Mouse (Mus musculus) layer of hippocampus, postnatal 10 days (tissue): ENCODE results near the gene Cog1. TPM values are rescaled to one million over a fixed set of nuclear protein-coding genes. Genes with fewer than 3 reads are reported as not detected.

Experiments used
- DNase-seq, 2 experiments: peaks; one replicate each; pipeline ENCODE4 v3.0.0; 2021; ENCODE audit warnings: low spot score in 2 of 2
- long read RNA-seq: library from polyadenylated mRNA; stranded (forward); transcript quantifications from one replicate; pipeline ENCODE4 v2.0.0, GENCODE M21; 2023
- total RNA-seq, 2 experiments: library from RNA; stranded (reverse); gene quantifications; 2 replicates each; pipeline ENCODE4 v1.2.3; 2021

Gene Cog1
- 10 to 100 TPM; 39.1 TPM for total RNA-seq
- long read RNA-seq, transcript Cog1-201 (14 exons, 3,935 nt): major isoform, 32 of 42 reads
- long read RNA-seq, partial matches to known transcripts: 1 of 42 reads
- long read RNA-seq, other reads (novel, unspliced or antisense): 9 of 42 reads

DNA sequence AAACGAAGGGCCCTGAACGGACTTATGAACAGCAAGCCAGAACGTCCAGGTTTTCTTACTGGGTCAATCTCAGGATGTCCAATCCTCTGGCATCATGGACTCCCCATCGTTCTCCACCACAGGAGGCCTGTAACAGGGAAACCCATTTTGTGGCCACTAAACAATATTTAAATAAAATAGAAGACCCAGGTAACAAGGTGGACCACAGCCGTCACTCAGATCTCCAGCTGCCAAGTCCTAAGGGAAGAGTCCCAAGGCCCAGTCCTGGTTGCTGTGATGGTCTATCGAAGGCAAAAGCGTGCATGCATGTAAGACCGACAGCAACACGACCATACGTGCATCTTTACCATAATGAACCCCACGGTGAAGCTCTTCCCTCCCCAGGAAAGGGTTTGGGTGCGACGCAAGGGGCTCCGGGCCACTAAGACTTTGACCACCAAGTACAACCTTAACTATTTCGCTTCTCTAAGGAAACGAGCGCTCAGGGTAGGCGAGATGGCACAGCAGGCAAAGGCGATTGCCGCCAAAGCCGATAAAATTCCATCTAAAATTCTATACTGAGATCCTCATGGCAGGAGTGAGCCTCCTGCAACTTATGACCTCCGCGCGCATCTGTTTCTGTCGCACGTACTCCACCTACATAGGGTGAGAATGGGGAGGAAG lies at the start of gene Cog1:
Cog1 (plus strand) TSS at position 480 of the 663 bp plus-strand sequence.
- DNase-seq: no peak

DNA sequence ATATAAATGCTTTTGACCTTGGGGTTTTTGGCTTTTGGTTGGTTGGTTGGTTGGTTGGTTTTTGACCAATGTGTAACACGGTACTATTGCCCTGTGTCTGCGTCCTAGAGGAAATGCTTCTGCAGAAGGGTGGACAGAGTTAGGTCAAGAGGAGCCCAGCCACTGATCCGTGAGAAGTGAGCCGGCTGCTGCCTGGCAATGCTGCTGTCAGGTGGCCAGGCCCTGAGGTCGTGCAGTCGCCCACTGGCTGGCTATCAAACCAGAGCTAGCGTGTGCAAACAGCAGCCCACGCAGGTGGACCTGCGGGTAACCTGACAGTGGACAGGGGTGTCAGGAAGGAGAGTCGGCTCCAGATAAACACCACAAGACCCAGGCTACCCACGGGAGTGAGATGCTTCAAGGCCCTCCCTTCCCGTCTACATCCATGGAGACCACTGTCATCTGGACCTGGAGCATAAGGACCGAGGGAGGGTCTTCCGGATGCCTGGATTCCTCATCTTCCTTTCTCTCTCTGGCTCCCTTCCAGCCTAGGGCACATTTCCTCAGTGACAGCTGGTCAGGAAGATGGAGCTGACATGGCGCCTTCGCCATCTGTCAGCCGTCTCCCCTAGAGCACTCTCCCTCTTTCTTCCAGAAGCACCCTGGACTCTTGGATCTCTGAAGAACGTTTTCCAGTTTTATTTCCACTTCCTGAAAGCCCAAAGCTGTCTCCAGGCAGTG lies 48.3 kb upstream of the Cog1 start:
- no peak for DNase-seq

DNA sequence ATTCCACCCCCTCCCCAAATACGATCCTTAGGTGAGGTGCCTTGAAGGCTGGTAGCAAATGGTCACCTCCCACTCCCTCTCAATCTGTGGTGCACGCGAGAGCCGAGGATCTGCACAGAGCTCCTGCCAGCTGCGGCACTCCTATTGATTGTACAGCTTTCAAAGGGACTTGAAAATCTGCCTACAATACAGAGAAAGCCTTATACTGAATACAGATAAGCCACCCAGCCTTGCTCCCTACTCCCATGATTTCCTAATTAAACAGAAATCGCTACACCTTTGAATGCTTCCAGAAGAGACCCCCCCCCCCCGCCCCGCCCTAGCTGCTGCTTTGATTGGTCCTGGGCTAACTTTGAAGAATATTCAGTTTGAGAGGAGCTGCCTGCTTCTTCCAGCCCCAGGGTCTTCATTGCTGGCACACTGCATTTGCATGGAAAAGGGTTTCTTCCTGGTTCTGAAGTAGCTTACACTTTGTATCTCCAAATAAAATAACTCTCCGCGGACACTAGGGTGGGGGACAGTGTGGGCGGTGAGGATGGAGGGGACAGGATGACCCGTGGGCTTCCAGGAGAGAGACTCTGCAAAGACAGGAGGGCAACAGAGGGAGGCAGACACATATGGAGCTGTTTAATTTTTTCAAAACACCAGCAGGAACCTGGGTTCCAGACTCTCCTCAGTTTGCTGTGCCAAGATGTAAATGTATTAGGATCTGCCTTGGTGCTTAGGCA lies 47.2 kb upstream of the Cog1 start:
- DNase-seq: no peak

DNA sequence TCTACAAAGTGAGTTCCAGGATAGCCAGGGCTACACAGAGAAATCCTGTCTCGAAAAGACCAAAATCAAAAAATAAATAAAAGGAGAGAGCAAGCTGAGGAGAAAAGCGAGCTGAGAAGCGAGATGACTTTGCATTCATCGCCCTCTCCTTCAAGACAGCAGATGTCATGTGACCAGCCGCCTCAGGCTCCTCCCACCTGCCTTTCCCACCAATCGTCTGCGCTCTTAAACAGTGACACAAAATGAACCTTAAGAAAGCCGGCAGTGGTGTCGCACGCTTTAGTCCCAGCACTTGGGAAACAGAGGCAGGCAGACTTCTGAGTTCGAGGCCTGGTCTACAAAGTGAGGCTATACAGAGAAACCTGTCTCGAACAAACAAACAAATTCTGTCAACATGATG lies 41.4 kb upstream of the Cog1 start:
- no peak for DNase-seq

DNA sequence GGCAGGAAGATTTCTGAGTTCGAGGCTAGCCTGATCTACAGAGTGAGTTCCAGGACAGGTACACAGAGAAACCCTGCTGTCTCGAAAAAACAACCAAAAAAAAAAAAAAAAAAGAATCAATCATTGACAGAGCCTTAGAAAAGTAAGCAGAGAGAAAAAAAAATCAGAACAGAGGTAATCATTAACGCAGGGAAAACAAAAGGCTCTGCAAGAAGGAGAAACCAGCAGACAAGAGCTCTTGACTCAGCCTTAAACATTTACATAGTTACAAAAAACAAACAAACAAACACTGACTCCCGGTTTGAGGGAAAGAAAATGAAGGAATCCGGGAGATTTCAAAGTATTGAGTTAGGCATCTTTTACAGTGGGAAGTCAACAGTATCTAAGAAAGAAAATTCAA lies 39.4 kb upstream of the Cog1 start:
- DNase-seq: no peak

DNA sequence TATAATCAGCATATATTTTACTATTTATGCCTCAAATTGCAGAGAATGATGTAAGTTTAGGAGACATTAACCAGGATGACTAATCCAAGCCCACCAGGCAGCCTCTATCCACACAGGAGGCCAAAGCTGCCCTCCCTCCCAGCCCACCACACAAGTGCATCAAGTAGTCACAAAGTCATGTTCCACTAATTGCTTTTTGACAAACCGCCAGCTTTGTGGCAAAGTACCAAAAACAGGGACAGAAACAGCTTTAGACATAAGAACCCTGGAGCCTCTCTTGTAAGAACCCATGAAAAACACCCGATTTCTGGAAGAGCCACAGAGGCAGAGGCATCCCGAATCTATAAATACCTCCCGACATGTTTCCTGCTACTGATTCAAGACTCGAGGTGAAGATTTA lies 38.7 kb upstream of the Cog1 start:
- DNase-seq: peak in 1 of 2 experiments; percentile 59

DNA sequence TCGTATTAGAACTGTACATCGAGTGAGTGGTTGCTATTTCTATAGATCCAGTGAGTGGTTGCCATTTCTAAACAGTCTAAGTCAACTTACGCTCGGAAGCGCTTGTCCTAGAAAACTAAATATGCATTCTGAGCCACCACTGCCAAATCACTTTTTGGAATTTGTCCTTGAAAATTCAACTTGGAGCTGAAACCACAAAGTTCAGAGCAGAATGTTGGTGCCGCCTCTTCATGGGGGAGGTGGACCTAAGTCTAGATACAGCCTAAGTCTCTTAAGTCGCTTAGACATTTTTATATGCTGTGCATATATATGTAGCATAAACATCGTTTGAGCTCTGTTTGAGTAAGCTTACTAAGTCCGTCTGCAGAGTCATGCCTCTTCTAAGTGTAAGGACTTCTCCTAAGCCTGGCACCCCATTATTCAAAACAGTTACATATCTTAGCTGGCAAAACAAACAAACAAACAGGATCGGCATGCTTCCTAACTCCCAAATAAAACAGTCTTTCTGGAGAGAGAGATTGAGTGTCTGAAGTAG lies 37.8 kb upstream of the Cog1 start:
- DNase-seq: no peak

DNA sequence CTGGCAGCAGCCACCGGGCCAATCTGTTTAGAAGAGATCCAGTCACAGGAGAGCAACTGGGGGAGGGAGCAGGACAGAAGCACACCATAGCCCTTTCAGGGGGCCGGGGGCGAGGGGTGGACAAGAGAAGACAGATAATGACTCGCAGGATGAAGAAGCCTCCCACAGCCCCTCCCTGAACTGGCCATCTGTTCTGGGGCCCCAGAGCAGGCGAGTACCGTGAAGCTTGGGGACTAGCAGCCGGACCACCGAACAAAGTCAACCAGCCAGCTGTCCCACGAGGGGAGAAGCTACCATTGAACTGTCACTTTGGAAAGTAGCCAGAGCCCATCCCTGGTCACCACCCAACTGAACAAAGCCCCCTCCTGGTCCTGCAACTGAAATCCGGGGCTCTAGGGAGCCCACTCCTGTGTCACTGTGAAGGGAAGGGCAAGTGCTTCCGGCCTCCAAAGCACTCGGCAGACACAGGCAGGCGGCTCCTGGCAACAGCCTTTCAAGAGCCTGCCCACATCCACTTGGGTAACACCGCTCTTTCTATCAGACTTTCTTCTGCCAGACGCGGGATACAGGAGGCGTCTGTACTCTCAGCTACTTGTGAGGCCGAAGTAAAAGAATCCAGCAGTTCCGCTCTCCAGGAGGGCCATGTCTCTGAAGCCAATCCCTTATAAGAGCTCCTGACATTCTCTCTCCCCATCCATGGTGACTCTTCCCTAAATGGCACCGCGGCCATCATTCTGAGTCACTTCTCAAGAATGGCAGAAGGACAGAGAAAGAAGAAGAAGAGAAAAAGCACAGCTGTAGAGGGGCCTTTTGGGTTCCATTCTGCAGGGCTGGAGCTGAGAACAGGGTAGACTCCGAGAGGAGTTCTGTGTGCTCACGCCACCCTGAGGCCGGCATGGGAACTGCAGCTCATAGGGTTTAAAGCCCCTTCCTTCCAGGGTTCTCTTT lies 37.0 kb upstream of the Cog1 start:
- peak; percentile 72 to 81 for DNase-seq

DNA sequence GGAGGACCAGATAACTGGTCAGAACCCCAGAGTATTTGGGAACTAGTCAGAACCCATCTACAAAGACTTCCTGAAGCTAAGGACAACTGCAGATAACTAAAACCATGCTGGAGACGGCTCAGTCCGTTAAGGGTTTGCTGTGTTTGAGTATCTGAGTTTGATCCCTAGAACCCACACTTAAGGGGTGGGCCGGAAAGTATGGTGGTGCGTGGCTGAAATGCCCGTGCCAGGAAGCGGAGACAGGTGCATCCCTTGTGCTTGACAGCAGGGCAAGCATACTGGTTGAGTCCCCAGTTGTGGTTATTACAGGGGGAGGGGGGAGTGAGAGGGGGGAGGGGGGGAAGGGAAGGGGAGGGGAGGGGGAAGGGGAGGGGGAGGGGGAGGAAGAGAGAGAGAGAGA lies 34.5 kb upstream of the Cog1 start:
- DNase-seq: no peak

DNA sequence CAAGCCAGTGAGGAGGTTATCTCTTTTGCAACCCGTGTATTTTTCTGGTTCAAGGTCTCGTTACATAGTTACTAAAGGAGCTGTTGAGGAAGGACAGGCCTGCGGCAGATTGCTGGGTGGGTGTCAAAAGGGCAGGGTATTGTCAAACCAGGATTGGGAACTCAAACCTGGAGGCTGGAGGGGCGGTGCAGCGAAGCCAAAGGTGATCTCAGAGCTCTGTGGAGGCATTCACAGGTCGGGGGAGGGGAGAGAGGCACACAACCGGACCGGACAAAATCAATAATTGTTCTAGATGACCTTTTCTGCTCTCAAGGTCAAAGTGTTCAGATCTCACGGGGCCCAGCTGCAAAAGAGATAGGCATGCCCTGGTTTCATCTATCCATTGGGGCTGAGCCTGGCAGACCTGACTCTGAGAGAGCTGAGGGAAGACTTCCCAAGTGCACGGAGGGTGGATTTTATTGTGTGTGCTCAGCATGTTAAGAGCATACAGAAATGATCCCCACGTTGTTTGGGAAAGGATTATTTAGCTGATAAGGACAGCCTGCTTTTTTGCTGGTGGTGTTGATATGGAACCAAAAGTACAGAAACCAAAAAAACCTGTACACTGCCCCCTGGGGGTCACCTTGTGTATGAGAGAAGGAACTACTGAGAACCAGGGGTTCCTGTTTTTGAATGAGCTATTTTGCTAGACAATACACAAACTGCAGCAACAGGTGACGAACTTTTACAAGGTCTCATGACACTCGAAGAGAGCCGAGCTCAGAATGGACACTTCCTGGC lies 31.6 kb upstream of the Cog1 start:
- DNase-seq: peak; percentile 85 to 87

DNA sequence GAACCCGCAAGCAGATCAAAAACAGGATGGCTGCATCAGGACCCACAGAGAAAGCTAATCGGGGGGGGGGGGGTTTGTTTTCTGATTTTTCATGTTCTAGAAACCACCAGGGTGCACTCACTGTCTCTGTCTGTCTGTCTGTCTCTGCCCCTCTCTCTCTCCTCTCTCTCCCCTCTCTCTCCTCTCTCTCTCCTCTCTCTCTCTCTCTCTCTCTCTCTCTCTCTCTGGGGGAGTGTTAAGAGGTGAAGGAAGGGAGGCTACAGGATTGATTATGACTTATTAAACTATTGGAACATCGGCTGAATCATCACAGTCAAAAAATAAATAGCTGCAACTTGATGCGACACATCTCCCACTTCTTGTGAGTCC lies 30.7 kb upstream of the Cog1 start:
- no peak for DNase-seq

DNA sequence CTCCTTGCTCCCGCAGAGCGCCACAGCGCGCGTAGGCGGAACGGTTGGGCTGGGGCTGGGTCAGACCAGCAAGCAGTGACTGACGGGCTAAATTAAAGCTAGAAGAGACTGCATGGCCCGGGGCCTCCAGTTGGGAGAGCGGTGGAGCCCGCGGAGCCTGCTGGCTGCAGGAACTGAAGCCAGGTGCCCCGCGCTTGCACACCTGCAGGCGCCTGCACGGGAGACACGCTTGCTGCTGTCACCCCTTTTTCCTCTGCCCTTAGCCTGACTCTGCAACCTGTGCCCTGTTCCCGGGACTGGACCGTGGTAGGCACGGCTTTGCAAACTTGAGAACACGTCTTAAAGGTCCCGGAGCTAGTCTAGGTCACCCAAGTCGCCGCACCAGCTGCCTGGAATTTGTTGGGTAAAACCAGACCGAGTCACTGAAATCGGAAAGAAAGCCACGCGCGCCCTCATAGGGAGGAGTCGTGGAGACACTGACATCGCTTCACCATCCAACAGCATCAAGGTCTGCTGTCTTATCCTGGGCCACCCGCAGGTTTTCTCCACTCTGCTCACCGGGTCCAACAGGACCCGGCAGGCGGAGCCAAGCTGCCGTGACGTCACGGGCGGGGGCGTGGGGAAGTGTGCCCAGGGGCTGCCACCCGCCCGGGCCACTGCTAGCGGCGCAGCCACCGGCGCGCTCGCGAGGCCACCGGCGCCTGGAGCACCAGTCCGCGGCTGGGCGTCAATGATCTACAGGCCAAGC lies 30.1 kb upstream of the Cog1 start, which contains the start of gene Sstr2:
Sstr2 (plus strand) TSS at position 671 of the 748 bp plus-strand sequence.
- DNase-seq: peak; percentile 84 to 87

DNA sequence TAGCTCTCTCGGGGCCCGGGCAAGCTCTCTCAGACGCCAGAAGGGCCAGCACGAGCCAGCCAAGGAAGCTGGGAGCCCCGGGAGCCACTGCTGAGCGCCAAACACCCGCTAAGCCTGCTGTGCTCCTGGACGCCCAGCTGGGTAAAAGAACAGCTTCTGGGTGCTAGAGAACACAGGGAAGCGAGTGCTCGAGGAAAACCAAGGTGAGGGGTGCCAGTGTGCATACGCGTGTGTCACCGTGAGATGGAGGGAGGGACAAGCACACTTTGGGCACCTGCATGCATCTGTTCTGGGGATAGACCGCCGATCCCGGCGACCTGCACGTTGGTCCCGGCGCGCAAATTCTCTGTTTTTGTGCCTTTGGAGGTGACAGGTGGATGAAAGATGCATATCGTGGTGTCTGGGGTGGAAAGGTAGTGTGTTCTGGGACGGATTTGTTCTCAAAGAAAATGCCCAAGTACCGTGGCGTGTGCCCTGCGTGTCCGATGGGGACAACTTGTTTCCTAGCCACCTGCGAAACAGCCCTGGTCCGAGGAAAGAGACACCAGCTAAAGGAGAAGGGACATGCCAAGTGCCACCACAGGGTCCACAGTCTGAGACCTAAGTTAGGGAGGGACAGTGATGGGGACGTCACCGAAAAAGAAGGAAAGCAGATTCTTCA lies 29.4 kb upstream of the Cog1 start:
- no peak for DNase-seq

DNA sequence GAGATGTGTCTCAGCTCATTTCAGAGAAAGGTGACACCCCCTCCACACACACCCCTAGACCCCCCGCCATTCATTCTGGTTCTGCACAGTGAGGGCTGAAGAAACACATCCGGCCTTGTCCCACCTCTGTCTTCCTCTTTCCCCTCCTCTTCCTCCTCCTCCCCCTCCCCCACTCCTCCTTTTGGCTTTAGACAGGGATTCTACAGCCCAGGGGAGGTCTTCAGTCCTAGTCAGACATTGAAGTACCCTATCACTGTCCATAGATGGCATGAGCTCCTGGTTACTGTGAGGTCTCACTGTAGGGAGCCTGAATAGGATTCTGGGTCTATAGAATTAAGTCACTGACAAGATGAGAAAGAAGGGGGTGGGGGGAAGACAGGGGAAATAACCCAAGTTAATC lies 28.0 kb upstream of the Cog1 start:
- DNase-seq: no peak

DNA sequence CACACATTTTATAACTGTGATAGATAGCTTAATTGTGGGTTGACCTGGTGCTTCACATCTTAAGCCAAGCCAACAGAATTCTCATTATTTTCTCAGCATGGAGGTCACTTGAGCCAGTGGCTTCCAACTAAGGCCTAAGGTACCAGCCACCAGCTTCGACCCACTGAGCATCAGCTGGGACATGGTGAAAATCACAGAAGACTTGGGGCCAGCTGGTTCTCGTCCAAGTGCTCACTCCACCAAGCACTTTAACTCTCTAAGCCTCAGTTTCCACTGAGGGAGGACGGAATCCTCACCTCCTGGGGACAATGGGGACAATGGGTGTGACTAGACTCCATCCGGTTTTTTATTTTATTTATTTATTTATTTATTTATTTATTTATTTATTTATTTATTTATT lies 26.9 kb upstream of the Cog1 start:
- DNase-seq: no peak

DNA sequence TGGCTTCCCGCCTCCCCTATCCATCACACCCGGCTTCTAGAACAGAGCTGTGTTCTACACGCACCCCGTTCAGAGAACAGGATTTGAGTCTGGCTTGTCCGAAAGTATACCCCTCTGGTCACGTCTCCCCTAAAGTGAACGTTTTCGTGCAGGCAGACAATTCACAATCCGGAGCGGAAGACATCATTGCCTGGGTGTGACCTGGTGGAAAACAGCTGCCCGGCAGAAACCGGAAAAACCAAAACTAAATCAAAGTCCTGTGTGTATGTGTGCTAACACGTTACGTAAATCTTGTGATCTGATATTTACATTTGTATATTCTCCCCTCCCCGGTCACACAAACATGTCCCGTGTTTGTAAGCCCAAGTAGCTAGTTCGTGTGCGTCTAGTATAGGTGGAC lies 23.5 kb upstream of the Cog1 start:
- DNase-seq: no peak

DNA sequence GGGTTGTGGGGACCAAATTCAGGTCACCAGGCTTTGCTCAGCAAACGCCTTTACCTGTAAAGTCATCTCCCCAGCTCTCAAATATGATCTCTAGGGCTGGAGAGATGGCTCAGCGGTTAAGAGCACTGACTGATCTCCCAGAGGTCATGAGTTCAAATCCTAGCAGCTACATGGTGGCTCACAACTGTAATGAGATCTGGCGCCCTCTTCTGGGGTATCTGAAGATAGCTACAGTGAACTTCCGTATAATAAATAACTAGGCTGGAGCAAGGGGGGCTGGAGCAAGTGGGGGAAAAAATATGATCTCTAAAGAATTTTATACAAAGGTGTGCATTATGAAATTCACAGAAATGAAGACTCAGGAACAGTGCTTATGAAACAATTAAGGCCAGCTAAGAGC lies 21.2 kb upstream of the Cog1 start:
- DNase-seq: no peak

DNA sequence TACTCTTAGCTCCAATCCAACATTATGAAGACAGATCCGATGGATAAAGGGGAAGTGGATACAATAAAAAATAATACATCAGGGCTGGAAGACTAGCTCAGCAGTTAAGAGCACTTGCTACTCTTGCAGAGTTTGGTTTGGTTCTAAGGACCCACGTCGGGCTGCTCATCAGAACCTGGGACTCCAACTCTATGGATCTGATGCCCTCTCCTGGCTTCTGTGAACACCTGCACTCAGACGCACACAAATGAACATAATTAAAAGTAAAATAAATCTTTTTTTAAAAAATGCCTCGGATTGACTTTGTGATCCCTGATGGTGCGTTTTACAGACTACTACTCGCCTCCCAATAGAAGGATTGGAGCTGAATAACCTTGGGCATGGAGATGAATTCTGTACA lies 18.3 kb upstream of the Cog1 start:
- no peak for DNase-seq

DNA sequence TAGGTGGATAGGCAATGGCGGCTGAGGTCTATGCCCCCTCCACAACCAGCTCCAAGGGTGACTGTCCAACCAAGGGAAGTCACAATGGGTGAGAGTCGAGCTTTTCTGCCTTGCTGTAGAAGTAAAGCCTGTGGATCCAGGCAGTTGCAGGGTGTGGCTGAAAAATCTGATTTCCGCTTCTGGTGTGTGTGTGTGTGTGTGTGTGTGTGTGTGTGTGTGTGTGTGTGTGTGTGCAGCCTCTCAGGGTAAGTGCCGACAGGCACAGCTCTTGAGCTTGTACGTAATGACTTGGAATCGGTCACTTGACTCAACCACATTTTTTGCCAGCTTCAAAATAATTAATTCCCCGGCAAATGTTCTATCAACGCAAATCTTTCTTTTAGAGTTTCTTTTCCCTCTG lies 17.7 kb upstream of the Cog1 start:
- no peak for DNase-seq
